Mouse (Mus musculus) stomach, embryonic 16.5 days (tissue): Measurements from ENCODE around the gene Pfn3. TPM values are rescaled to one million over a fixed set of nuclear protein-coding genes. Genes with fewer than 3 reads are reported as not detected.

ENCODE experiments used
- ATAC-seq: fragments of 200-750 bp; cut with Nextera tagmentation; 2 replicates; pipeline ENCODE4 v1.8.0; 2017; ENCODE audit warnings: moderate number of reproducible peaks, moderate TSS enrichment; ENCODE audit not compliant: insufficient read depth, low FRiP score
- H3K27ac ChIP-seq: fragments of 300-500 bp; sonication (generic); 2 replicates; pipeline ENCODE4 v1.5.1; 2014; ENCODE audit warnings: low read length
- H3K27me3 ChIP-seq: fragments of 300-500 bp; sonication (generic); 2 replicates; pipeline ENCODE4 v1.6.1; 2014; ENCODE audit warnings: low read length, control low read depth, mixed read lengths; ENCODE audit not compliant: control insufficient read depth, insufficient read depth
- H3K36me3 ChIP-seq: fragments of 300-500 bp; sonication (generic); 2 replicates; pipeline ENCODE4 v1.6.1; 2014; ENCODE audit warnings: low read length; ENCODE audit not compliant: control insufficient read depth, insufficient read depth
- H3K4me1 ChIP-seq: fragments of 300-500 bp; sonication (generic); 2 replicates; pipeline ENCODE4 v1.6.1; 2014; ENCODE audit warnings: low read length, control low read depth, mixed read lengths; ENCODE audit not compliant: control insufficient read depth, insufficient read depth
- H3K4me2 ChIP-seq: fragments of 300-500 bp; sonication (generic); 2 replicates; pipeline ENCODE4 v1.6.1; 2014; ENCODE audit warnings: low read depth, low read length, mixed read lengths
- H3K4me3 ChIP-seq: fragments of 300-500 bp; sonication (generic); replicated peaks from 2 replicates; pipeline ENCODE4 v1.5.1; 2014; ENCODE audit warnings: mild to moderate bottlenecking, low read length
- H3K9ac ChIP-seq: fragments of 300-500 bp; sonication (generic); 2 replicates; pipeline ENCODE4 v1.6.1; 2014; ENCODE audit warnings: low read length
- H3K9me3 ChIP-seq: fragments of 300-500 bp; sonication (generic); replicated peaks from 2 replicates; pipeline ENCODE4 v1.6.1; 2016; ENCODE audit warnings: low read length, control low read depth; ENCODE audit not compliant: control insufficient read depth
- WGBS: fragments of 180-500 bp; shearing (Covaris S2); extraction: QIAGEN DNeasy Blood & Tissue Kit; methylation state at CpG from one replicate; pipeline ENCODE4 v1.1.7; 2014; 5-methylcytosine and 5-hydroxymethylcytosine counted together
- polyA plus RNA-seq: library from polyadenylated mRNA; unstranded; fragments of >200 nt; fragmentation: Nextera tagmentation; extraction: Ambion mirVana; gene quantifications from 2 replicates; pipeline ENCODE4 v1.2.1, GENCODE M21; 2015

The Pfn3 gene
- polyA plus RNA-seq, 1 experiment from 2014 or later, result not detected

GRCm38 (mm10) chr13:55431889-55432685 lies 17.1 kb upstream of the Pfn3 start:
- WGBS, result 62% methylated on average over 10 of the region's 10 CpGs
- Histone ChIP-seq H3K4me3 (no peak overlapping the region), H3K9me3 (no peaks in the 10 kb centered on the region), H3K27ac (no peak overlapping the region), H3K4me1 (no peaks in the 10 kb centered on the region), H3K4me2 (no peak overlapping the region), H3K36me3 (no peaks in the 10 kb centered on the region), H3K27me3 (no peaks in the 10 kb centered on the region), H3K9ac (no peak overlapping the region)
- no peak for ATAC-seq

- no peak overlapping the region for H3K4me2 ChIP-seq
- no peaks in the 10 kb centered on the region for H3K27me3 ChIP-seq
- H3K4me3 ChIP-seq, result no peak overlapping the region
- WGBS, result 78% methylated on average over 2 of the region's 2 CpGs
- H3K9ac ChIP-seq, result no peak overlapping the region
- no peaks in the 10 kb centered on the region for H3K9me3 ChIP-seq
- H3K4me1 ChIP-seq, result no peaks in the 10 kb centered on the region
- no peak for ATAC-seq
- H3K36me3 ChIP-seq, result no peaks in the 10 kb centered on the region
- no peak overlapping the region for H3K27ac ChIP-seq
Measured at GRCm38 (mm10) chr13:55430566-55430965, 15.5 kb upstream of the Pfn3 start.

GRCm38 (mm10) chr13:55429226-55429888 lies 14.3 kb upstream of the Pfn3 start:
- peak; percentile 40; the same call in 1 of the 2 replicates for ATAC-seq
- Histone ChIP-seq H3K36me3 (no peaks in the 10 kb centered on the region), H3K9me3 (no peaks in the 10 kb centered on the region), H3K9ac (no peak overlapping the region), H3K27ac (no peak overlapping the region), H3K27me3 (no peaks in the 10 kb centered on the region), H3K4me3 (no peak overlapping the region), H3K4me1 (no peaks in the 10 kb centered on the region), H3K4me2 (no peak overlapping the region)
- 56% methylated on average over 12 of the region's 12 CpGs for WGBS

DNA sequence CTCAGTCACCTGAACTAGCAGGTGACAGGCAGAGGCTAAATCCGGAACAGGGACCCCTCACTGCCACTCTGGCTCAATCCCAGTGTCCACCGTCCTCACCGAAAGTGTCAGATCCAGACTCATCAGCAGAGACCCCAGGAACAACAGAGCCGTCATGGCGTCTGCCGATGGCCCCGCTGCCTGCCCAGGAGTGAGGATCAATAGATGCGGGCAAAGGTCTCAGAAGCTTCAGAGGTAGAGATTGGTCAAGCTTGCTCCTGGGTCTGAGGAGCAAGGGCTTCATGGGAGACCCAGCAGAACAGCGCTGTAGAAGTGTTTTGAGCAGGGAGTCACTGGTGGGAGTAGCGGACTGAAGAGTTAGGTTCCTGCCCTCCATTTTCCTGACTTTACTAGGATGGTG lies 11.6 kb upstream of the Pfn3 start, which contains the start of gene F12:
Gene F12 (minus strand): TSS at position 181 of the 400 bp plus-strand sequence.
- no peaks in the 10 kb centered on the region for H3K36me3 ChIP-seq
- peaks cover 5% of the 10 kb centered on the region; the same call in 1 of the 2 replicates for H3K27me3 ChIP-seq
- no peaks in the 10 kb centered on the region for H3K9me3 ChIP-seq
- H3K4me2 ChIP-seq, result no peak within 1 kb of the TSS
- no peak within 1 kb of the TSS for H3K27ac ChIP-seq
- no peak within 1 kb of the TSS; the same call in 1 of the 2 replicates for H3K9ac ChIP-seq
- 80% methylated on average over 10 of the region's 10 CpGs for WGBS
- no peak within 1 kb of the TSS for H3K4me3 ChIP-seq
- ATAC-seq, result no peak
- H3K4me1 ChIP-seq, result no peaks in the 10 kb centered on the region

- peak; percentile 67; the same call in 1 of the 2 replicates for ATAC-seq
- WGBS, result 8% methylated on average over 35 of the region's 35 CpGs
- H3K36me3 ChIP-seq, result no peaks in the 10 kb centered on the region
- peak overlapping the region; percentile 52 for H3K9ac ChIP-seq
- peaks cover 30% of the 10 kb centered on the region for H3K27me3 ChIP-seq
- no peaks in the 10 kb centered on the region for H3K9me3 ChIP-seq
- peak overlapping the region; percentile 35 for H3K4me3 ChIP-seq
- H3K4me2 ChIP-seq, result peak overlapping the region; percentile 51
- H3K4me1 ChIP-seq, result peaks cover 8% of the 10 kb centered on the region
- no peak overlapping the region for H3K27ac ChIP-seq
Measured at GRCm38 (mm10) chr13:55420933-55421800, 6.1 kb upstream of the Pfn3 start.

DNA sequence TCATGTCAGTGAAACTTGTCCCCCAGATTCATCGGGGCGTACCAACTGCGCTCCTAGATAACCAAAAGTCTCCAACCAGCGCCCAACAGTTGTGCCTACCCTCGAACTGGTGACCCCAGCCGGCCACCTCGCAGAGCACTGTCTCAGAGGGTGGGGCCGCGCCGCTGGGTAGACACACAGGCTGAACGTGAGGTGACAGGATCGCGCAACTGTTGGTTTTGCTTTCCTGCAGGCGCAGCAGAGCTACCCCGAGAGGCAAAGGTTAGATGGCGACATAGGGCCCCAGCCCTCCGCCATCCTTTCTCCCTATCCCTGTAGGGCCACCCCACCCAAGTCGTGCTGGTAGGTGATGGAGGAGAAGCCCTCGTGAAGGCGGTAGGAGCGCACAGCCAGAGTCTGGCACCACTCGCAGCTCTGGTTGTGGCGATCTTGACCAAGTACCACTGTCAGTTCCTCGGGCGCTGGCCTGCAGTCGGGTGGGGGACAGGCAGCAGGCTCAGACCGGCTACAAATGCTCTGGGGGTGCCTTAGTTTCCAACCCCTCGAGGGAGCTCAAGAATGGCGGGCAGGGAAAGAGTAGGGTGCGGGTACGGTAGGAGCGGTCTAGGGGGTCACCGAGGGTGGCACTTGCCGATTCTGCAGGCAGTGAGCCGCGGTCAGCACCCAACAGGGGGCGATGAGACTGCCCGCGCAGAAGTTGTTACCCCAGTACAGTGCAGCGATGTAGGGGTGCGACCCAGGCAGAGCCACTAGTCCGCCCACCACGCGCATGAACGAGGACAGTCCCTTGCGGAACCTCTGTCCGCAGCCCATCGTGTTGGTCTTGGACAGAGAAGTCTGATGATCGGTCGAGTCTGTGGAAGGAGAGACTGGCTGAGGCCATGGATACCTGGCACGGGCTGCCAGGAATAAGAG lies 5.2 kb upstream of the Pfn3 start:
- Histone ChIP-seq H3K9ac (no peak overlapping the region), H3K4me3 (peak overlapping the region; percentile 35; the same call in 1 of the 2 replicates), H3K27me3 (peaks cover 30% of the 10 kb centered on the region), H3K4me2 (peak overlapping the region; percentile 51; the same call in 1 of the 2 replicates), H3K9me3 (no peaks in the 10 kb centered on the region), H3K36me3 (no peaks in the 10 kb centered on the region), H3K27ac (no peak overlapping the region), H3K4me1 (peaks cover 8% of the 10 kb centered on the region)
- ATAC-seq, result no peak
- whole genome bisulfite sequencing, result 28% methylated on average over 51 of the region's 51 CpGs

GRCm38 (mm10) chr13:55419142-55419541 lies 4.1 kb upstream of the Pfn3 start:
- H3K27ac ChIP-seq, result no peak overlapping the region
- 65% methylated on average over 5 of the region's 5 CpGs for WGBS
- H3K27me3 ChIP-seq, result peaks cover 30% of the 10 kb centered on the region
- H3K36me3 ChIP-seq, result no peaks in the 10 kb centered on the region
- ATAC-seq, result no peak
- no peak overlapping the region for H3K9ac ChIP-seq
- H3K9me3 ChIP-seq, result no peaks in the 10 kb centered on the region
- no peak overlapping the region for H3K4me2 ChIP-seq
- H3K4me1 ChIP-seq, result peaks cover 8% of the 10 kb centered on the region
- no peak overlapping the region for H3K4me3 ChIP-seq

DNA sequence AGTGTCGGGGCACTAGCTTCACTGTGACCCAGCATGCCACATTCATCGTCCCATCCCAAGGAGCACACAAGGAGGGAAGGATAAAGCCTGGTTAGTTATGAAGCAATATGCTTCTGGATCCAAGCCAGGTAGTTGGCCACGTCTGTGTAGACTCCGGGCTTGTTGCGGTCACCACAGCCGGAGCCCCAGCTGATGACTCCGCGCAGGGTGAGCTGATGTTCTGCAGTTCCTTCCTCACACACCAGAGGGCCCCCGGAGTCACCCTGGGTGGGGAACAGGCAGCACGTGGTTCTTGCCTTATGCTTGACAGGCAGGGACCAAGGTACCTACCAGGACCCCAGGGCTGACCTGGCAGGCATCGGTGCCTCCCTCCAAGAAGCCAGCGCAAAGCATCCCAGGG lies 3.0 kb upstream of the Pfn3 start:
- H3K4me2 ChIP-seq, result no peak overlapping the region
- peaks cover 30% of the 10 kb centered on the region for H3K27me3 ChIP-seq
- H3K9me3 ChIP-seq, result no peaks in the 10 kb centered on the region
- no peak overlapping the region for H3K27ac ChIP-seq
- WGBS, result 14% methylated on average over 12 of the region's 12 CpGs
- H3K9ac ChIP-seq, result no peak overlapping the region
- no peak overlapping the region for H3K4me3 ChIP-seq
- no peaks in the 10 kb centered on the region for H3K36me3 ChIP-seq
- peak; percentile 54 for ATAC-seq
- peaks cover 8% of the 10 kb centered on the region for H3K4me1 ChIP-seq
